8 mouse cellular contexts compared by ENCODE assay signal in genomic region chr11:94339732-94340585, GRCm38 (mm10). TPM values are rescaled to one million over a fixed set of nuclear protein-coding genes. Genes with fewer than 3 reads are reported as not detected.
DNase-seq lines count a peak whose midpoint lies in the region; ATAC-seq and TF ChIP-seq lines count a peak whose summit lies in the region.

No protein-coding gene starts in this region.

- no peaks in the 10 kb centered on the region for H3K27me3 ChIP-seq in thymus, adult 2 months (ENCODE audit: control insufficient read depth, insufficient read depth, low read length)
- H3K27me3 ChIP-seq in cerebellum, adult 2 months (ENCODE audit: control insufficient read depth, insufficient read depth, low read length): no peaks in the 10 kb centered on the region
- no peaks in the 10 kb centered on the region for H3K27me3 ChIP-seq in forebrain, postnatal 0 days (ENCODE audit: insufficient read depth, low read length)
- H3K27me3 ChIP-seq in kidney, embryonic 16.5 days (ENCODE audit: insufficient read depth, low read length): no peaks in the 10 kb centered on the region
- H3K27me3 ChIP-seq in lung, embryonic 14.5 days (ENCODE audit: insufficient read depth, low read length): no peaks in the 10 kb centered on the region
- H3K27me3 ChIP-seq in neural tube, embryonic 14.5 days (ENCODE audit: control insufficient read depth, insufficient read depth, low read length): no peaks in the 10 kb centered on the region

- no peak overlapping the region for H3K4me3 ChIP-seq in thymus, adult 2 months (ENCODE audit: control insufficient read depth, insufficient read depth, low read length)
- no peak overlapping the region for H3K4me3 ChIP-seq in cerebellum, adult 2 months (replicated peaks; ENCODE audit: insufficient read depth, low read depth, low read length)
- no peak overlapping the region for H3K4me3 ChIP-seq in forebrain, postnatal 0 days (ENCODE audit: low read depth, low read length)
- H3K4me3 ChIP-seq in kidney, embryonic 16.5 days (ENCODE audit: low read length): no peak overlapping the region
- H3K4me3 ChIP-seq in lung, embryonic 14.5 days (ENCODE audit: low read depth, low read length): no peak overlapping the region
- H3K4me3 ChIP-seq in neural tube, embryonic 14.5 days (ENCODE audit: low read depth, low read length): no peak overlapping the region

- no peaks in the 10 kb centered on the region for H3K9me3 ChIP-seq in forebrain, postnatal 0 days (ENCODE audit: low read length)
- no peaks in the 10 kb centered on the region for H3K9me3 ChIP-seq in kidney, embryonic 16.5 days (ENCODE audit: low read length)
- H3K9me3 ChIP-seq in lung, embryonic 14.5 days (ENCODE audit: low read depth, low read length): no peaks in the 10 kb centered on the region
- H3K9me3 ChIP-seq in neural tube, embryonic 14.5 days (ENCODE audit: control insufficient read depth, low read length): no peaks in the 10 kb centered on the region

- peak; percentile 49 for DNase-seq in thymus, adult 2 months
- DNase-seq in thymus, adult 18-20 months: no peak
- peak; percentile 62 to 75 for DNase-seq in cerebellum, adult 2 months
- DNase-seq in forebrain, postnatal 0 days: peak; percentile 74
- DNase-seq in lung, embryonic 14.5 days: peak; percentile 81
- DNase-seq in ovary, postnatal 36 days (ENCODE audit: low spot score): no peak

- peaks cover 18% of the 10 kb centered on the region for H3K36me3 ChIP-seq in thymus, adult 2 months (ENCODE audit: control insufficient read depth, insufficient read depth, low read length)
- peaks cover 44% of the 10 kb centered on the region for H3K36me3 ChIP-seq in forebrain, postnatal 0 days (ENCODE audit: insufficient read depth)
- H3K36me3 ChIP-seq in kidney, embryonic 16.5 days (ENCODE audit: insufficient read depth, low read length): peaks cover 36% of the 10 kb centered on the region
- peaks cover 62% of the 10 kb centered on the region for H3K36me3 ChIP-seq in lung, embryonic 14.5 days (ENCODE audit: insufficient read depth)
- H3K36me3 ChIP-seq in neural tube, embryonic 14.5 days (ENCODE audit: control insufficient read depth, insufficient read depth, low read length): peaks cover 25% of the 10 kb centered on the region

- no peak overlapping the region for H3K4me2 ChIP-seq in forebrain, postnatal 0 days (ENCODE audit: low read depth)
- H3K4me2 ChIP-seq in kidney, embryonic 16.5 days (replicated peaks; ENCODE audit: low read depth, low read length): no peak overlapping the region
- no peak overlapping the region for H3K4me2 ChIP-seq in lung, embryonic 14.5 days
- no peak overlapping the region for H3K4me2 ChIP-seq in neural tube, embryonic 14.5 days (ENCODE audit: low read depth, low read length)

- no peak overlapping the region for H3K9ac ChIP-seq in forebrain, postnatal 0 days
- H3K9ac ChIP-seq in kidney, embryonic 16.5 days (replicated peaks; ENCODE audit: low read length): no peak overlapping the region
- H3K9ac ChIP-seq in lung, embryonic 14.5 days: no peak overlapping the region
- H3K9ac ChIP-seq in neural tube, embryonic 14.5 days (replicated peaks; ENCODE audit: low read depth, low read length): no peak overlapping the region

- 72% methylated on average over 18 of the region's 18 CpGs for WGBS in thymus, adult 2 months
- 50% methylated on average over 18 of the region's 18 CpGs for WGBS in cerebellum, adult 2 months
- WGBS in forebrain, postnatal 0 days: 55% methylated on average over 18 of the region's 18 CpGs
- WGBS in kidney, embryonic 16.5 days: 56% methylated on average over 18 of the region's 18 CpGs
- 49% methylated on average over 18 of the region's 18 CpGs for WGBS in lung, embryonic 14.5 days
- WGBS in neural tube, embryonic 14.5 days: 52% methylated on average over 18 of the region's 18 CpGs

- peak; percentile 87 for ATAC-seq in forebrain, postnatal 0 days
- ATAC-seq in kidney, embryonic 16.5 days (ENCODE audit: low FRiP score, low TSS enrichment): peak; percentile 76; the same call in 1 of the 2 replicates
- peak; percentile 60; the same call in 1 of the 2 replicates for ATAC-seq in lung, embryonic 14.5 days (ENCODE audit: insufficient read depth)
- ATAC-seq in neural tube, embryonic 14.5 days (ENCODE audit: low read depth): peak; percentile 81

- peak; percentile 51; the same call in 1 of the 2 replicates for TF ChIP-seq CTCF in thymus, adult 2 months (IDR thresholded peaks at IDR 0.05; ENCODE audit: borderline replicate concordance, control insufficient read depth, extremely low read depth, insufficient read depth, low read length, poor library complexity)
- peak; percentile 82 for TF ChIP-seq CTCF in cerebellum, adult 2 months (IDR thresholded peaks at IDR 0.05; ENCODE audit: borderline replicate concordance, insufficient read depth, low read depth, low read length)
- peak; percentile 81 for TF ChIP-seq CTCF in forebrain, postnatal 0 days (IDR thresholded peaks at IDR 0.05; ENCODE audit: low read depth)
- peak; percentile 75 for TF ChIP-seq CTCF in lung, embryonic 14.5 days (IDR thresholded peaks at IDR 0.05; ENCODE audit: low read depth)

- H3K4me1 ChIP-seq in thymus, adult 2 months (replicated peaks; ENCODE audit: control insufficient read depth, insufficient read depth, low read length): peaks cover 22% of the 10 kb centered on the region
- H3K4me1 ChIP-seq in cerebellum, adult 2 months (ENCODE audit: control insufficient read depth, insufficient read depth, low read length): peaks cover 24% of the 10 kb centered on the region
- no peaks in the 10 kb centered on the region for H3K4me1 ChIP-seq in forebrain, postnatal 0 days (ENCODE audit: insufficient read depth)
- H3K4me1 ChIP-seq in kidney, embryonic 16.5 days (ENCODE audit: insufficient read depth, low read length): peaks cover 26% of the 10 kb centered on the region
- H3K4me1 ChIP-seq in lung, embryonic 14.5 days (ENCODE audit: insufficient read depth): peaks cover 8% of the 10 kb centered on the region
- peaks cover 6% of the 10 kb centered on the region; the same call in 1 of the 2 replicates for H3K4me1 ChIP-seq in neural tube, embryonic 14.5 days (ENCODE audit: control insufficient read depth, insufficient read depth, low read length)

- no peak for TF ChIP-seq POLR2A in thymus, adult 2 months (IDR thresholded peaks at IDR 0.05; ENCODE audit: control insufficient read depth, extremely low read depth, insufficient read depth, low read length, poor library complexity)
- no peak for TF ChIP-seq POLR2A in cerebellum, adult 2 months (IDR thresholded peaks at IDR 0.05; ENCODE audit: borderline replicate concordance, insufficient read depth, low read length)

- H3K27ac ChIP-seq in thymus, adult 2 months (ENCODE audit: control insufficient read depth, insufficient read depth, low read length): no peak overlapping the region
- no peak overlapping the region for H3K27ac ChIP-seq in cerebellum, adult 2 months (ENCODE audit: insufficient read depth, low read length)
- H3K27ac ChIP-seq in forebrain, postnatal 0 days (ENCODE audit: low read depth, low read length): no peak overlapping the region
- H3K27ac ChIP-seq in kidney, embryonic 16.5 days (ENCODE audit: low read length): no peak overlapping the region
- no peak overlapping the region for H3K27ac ChIP-seq in lung, embryonic 14.5 days (ENCODE audit: low read depth)
- H3K27ac ChIP-seq in neural tube, embryonic 14.5 days (ENCODE audit: low read depth, low read length): no peak overlapping the region

RNA-seq across cellular contexts. Expression of gene Ankrd40, which starts 12.2 kb away (rescaled TPM):
- 117 and 120 TPM in 2 replicates for polyA plus RNA-seq in thymus, adult 2 months (2012; rRNA removed)
- polyA plus RNA-seq in cerebellum, adult 2 months (2012; rRNA removed): 226 and 243 TPM in 2 replicates
- 45.5 and 51.8 TPM in 2 replicates for total RNA-seq in forebrain, postnatal 0 days (2014; rRNA removed)
- polyA plus RNA-seq in forebrain, postnatal 0 days (2015; fragmentation: Nextera tagmentation; extraction: Ambion mirVana): 13.7 and 15.0 TPM in 2 replicates
- 11.2 and 11.5 TPM in 2 replicates for polyA plus RNA-seq in kidney, embryonic 16.5 days (2015; fragmentation: Nextera tagmentation; extraction: Ambion mirVana)
- polyA plus RNA-seq in lung, embryonic 14.5 days (2014; fragmentation: Nextera tagmentation; extraction: Ambion mirVana): 29.8 and 30.9 TPM in 2 replicates
- polyA plus RNA-seq in neural tube, embryonic 14.5 days (2014; fragmentation: Nextera tagmentation; extraction: Ambion mirVana): 15.7 and 16.2 TPM in 2 replicates

RNA-seq across cellular contexts. Expression of gene Luc7l3, which starts 18.2 kb away (rescaled TPM):
- polyA plus RNA-seq in thymus, adult 2 months (2012; rRNA removed): 20.7 and 26.4 TPM in 2 replicates
- polyA plus RNA-seq in cerebellum, adult 2 months (2012; rRNA removed): 154 and 156 TPM in 2 replicates
- 88.8 and 108 TPM in 2 replicates for total RNA-seq in forebrain, postnatal 0 days (2014; rRNA removed)
- 76.8 and 87.2 TPM in 2 replicates for polyA plus RNA-seq in forebrain, postnatal 0 days (2015; fragmentation: Nextera tagmentation; extraction: Ambion mirVana)
- polyA plus RNA-seq in kidney, embryonic 16.5 days (2015; fragmentation: Nextera tagmentation; extraction: Ambion mirVana): 99.5 and 112 TPM in 2 replicates
- 93.2 and 95.8 TPM in 2 replicates for polyA plus RNA-seq in lung, embryonic 14.5 days (2014; fragmentation: Nextera tagmentation; extraction: Ambion mirVana)
- polyA plus RNA-seq in neural tube, embryonic 14.5 days (2014; fragmentation: Nextera tagmentation; extraction: Ambion mirVana): 126 and 150 TPM in 2 replicates

RNA-seq across cellular contexts. Expression of gene Abcc3, which starts 52.8 kb away (rescaled TPM):
- 21.5 and 28.4 TPM in 2 replicates for polyA plus RNA-seq in thymus, adult 2 months (2012; rRNA removed)
- 0.64 and 0.71 TPM in 2 replicates for polyA plus RNA-seq in cerebellum, adult 2 months (2012; rRNA removed)
- 1.1 and 1.6 TPM in 2 replicates for total RNA-seq in forebrain, postnatal 0 days (2014; rRNA removed)
- 0.97 and 0.98 TPM in 2 replicates for polyA plus RNA-seq in forebrain, postnatal 0 days (2015; fragmentation: Nextera tagmentation; extraction: Ambion mirVana)
- polyA plus RNA-seq in kidney, embryonic 16.5 days (2015; fragmentation: Nextera tagmentation; extraction: Ambion mirVana): 5.0 and 7.0 TPM in 2 replicates
- 3.1 and 3.7 TPM in 2 replicates for polyA plus RNA-seq in lung, embryonic 14.5 days (2014; fragmentation: Nextera tagmentation; extraction: Ambion mirVana)
- polyA plus RNA-seq in neural tube, embryonic 14.5 days (2014; fragmentation: Nextera tagmentation; extraction: Ambion mirVana): 0.81 and 1.4 TPM in 2 replicates

RNA-seq across cellular contexts. Expression of gene Gm21885, which starts 58.3 kb away (rescaled TPM):
- polyA plus RNA-seq in thymus, adult 2 months (2012; rRNA removed): not detected in 2 replicates
- polyA plus RNA-seq in cerebellum, adult 2 months (2012; rRNA removed): not detected in 2 replicates
- total RNA-seq in forebrain, postnatal 0 days (2014; rRNA removed): 0.92 TPM in 1 of 2 replicates, not detected in the other
- polyA plus RNA-seq in forebrain, postnatal 0 days (2015; fragmentation: Nextera tagmentation; extraction: Ambion mirVana): 0.19 TPM in 1 of 2 replicates, not detected in the other
- polyA plus RNA-seq in kidney, embryonic 16.5 days (2015; fragmentation: Nextera tagmentation; extraction: Ambion mirVana): not detected in 2 replicates
- 0.41 and 0.68 TPM in 2 replicates for polyA plus RNA-seq in lung, embryonic 14.5 days (2014; fragmentation: Nextera tagmentation; extraction: Ambion mirVana)
- polyA plus RNA-seq in neural tube, embryonic 14.5 days (2014; fragmentation: Nextera tagmentation; extraction: Ambion mirVana): 1.1 TPM in 1 of 2 replicates, not detected in the other

Comparison
In these comparisons a context has a peak if more than half of its experiments do, and no peak if none do; other contexts are left out.
1. DNase-seq: peak in thymus, adult 2 months (single experiment), cerebellum, adult 2 months (2 of 2), forebrain, postnatal 0 days (single experiment) and lung, embryonic 14.5 days (single experiment); none in thymus, adult 18-20 months (0 of 2) and ovary, postnatal 36 days (single experiment).
2. Peak in every context shown above with its lines, with median percentiles within 50 percentile points of each other: CTCF ChIP-seq and ATAC-seq.